Mouse (Mus musculus) T-helper 1 cell (primary cell): ENCODE data around the gene Syce2.

Experiments
- in situ Hi-C: fragments of 300-600 bp; cut with MboI, MseI; formaldehyde crosslinking; loops from one replicate; pipeline ENCODE4 v1.15.1; 2025; ENCODE audit warnings: high pct_unique_total_duplicates

Syce2 gene

DNA sequence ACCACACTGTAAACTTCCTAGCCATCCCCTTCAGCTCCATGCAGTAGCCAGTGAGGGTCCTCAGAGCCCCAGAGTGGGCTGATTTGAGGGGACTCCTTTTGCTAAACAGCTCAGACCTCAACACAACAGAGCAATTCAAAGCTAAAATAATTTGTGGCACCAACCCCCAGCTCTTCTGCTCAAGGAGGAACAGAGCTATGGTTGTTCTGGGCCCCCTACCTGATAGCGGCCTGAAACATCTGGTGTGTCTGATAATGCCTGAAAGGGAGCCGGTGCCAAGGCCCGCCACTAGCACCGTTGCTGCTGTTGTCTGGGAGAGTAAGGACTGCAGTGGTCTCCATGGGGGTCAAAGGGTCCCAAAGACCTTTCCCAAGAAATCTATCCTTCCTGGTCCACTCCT is 29.2 kb downstream of the Syce2 start:
- in situ Hi-C loops: no loop called here

DNA sequence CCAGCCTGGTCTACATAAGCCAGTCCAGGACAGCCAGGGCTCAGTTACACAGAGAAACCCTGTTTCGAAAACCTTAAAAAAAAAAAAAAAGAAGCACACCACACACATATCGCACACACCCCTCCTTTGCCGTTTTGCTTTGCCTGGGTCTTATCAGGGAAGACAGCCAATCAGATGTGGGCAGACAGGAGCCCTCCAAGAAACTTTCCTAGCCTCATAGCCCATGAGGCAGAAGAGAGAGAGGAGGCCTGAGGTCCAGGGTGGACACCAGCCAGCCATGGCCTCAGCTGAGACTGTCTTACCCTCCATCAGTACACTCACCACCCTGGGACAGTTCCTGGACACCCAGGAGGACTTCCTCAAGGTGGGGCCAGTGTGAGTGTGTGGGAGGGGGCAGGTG is 29.8 kb downstream of the Syce2 start, which contains the start of gene Klf1:
TSS of gene Klf1 (plus strand) at position 177 of the 400 bp plus-strand sequence.
- in situ Hi-C loops: no loop called here

DNA sequence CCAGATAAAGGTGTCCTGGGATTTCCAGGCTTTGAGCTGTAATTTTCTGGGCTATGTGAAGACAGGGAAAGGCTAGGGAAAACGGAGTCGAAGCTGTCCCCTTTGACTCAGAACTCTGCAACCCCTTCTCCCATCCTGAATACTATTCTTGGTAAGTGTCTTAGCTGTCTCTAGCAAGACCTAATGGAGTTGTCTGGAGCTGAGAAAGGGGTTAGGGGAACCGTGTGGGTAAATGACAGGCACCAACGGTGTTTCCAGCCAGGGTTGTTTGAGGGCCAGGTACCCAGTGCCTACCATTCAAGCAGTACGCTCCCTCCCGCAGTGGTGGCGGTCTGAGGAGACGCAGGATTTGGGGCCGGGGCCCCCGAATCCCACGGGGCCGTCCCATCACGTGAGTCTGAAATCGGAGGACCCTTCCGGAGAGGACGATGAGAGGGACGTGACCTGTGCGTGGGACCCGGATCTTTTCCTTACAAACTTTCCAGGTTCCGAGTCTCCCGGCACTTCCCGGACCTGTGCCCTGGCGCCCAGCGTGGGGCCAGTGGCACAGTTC is 30.5 kb downstream of the Syce2 start:
- in situ Hi-C loops: no loop called here

DNA sequence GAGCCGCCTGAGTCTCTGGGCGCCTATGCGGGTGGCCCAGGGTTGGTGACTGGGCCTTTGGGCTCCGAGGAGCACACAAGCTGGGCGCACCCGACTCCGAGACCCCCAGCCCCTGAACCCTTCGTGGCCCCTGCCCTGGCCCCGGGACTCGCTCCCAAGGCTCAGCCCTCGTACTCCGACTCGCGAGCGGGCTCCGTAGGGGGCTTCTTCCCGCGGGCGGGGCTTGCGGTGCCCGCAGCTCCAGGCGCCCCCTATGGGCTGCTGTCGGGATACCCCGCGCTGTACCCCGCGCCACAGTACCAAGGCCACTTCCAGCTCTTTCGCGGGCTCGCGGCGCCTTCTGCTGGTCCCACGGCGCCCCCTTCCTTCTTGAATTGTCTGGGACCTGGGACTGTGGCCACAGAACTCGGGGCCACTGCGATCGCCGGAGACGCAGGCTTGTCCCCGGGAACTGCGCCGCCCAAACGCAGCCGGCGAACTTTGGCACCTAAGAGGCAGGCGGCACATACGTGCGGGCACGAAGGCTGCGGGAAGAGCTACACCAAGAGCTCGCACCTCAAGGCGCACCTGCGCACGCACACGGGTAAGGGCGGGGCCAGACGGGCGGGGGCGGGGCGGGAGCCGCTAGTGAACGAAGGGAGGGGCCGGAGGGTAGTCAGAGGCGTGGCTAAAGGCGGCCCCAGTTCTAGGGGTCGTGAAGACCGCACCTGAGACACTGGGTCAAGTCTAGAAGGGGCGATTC is 31.2 kb downstream of the Syce2 start:
- in situ Hi-C loops: no loop called here

DNA sequence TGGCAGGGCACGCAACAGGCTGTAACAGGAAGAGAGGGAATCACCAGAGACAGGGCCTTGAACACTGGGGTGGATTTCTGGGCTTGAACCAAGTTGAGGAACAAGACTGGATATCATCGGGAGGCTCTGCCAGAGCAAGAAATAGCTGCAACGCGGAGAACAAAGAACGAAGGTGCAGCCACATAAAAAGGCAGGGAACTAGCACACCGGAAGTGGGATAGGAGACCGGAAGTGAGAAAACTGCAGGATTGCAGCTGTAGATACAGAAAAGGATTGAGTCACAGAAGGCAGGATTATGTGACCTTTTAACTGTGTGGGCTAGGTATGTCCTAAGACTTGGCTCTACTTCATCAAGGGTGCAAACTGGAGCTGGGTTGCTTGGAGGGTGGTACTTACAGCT is 32.4 kb downstream of the Syce2 start:
- in situ Hi-C loops: no loop called here

DNA sequence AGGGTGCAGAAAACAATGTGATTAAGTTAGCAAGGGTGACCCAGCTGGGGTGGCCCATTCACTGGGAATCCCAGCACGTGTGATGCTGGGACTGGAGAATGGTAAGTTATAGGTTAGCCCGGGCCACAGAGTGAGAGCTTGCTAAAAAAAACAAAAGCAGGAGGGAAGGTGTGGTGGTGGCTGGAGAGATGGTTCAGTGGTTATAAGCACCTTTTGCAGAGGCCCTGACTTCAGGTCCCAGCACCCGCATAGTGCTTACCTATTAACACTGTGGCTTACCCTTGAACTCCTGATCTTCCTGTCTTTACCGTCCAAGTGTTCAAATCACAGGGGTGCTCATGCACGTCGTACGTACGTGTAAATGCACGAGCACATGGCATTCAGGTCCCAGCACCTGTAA is 35.1 kb downstream of the Syce2 start:
- in situ Hi-C loops: loop anchor here (5.0 kb wide), 1 partner anchor 35 kb away; the partner anchor contains the start of gene Syce2

DNA sequence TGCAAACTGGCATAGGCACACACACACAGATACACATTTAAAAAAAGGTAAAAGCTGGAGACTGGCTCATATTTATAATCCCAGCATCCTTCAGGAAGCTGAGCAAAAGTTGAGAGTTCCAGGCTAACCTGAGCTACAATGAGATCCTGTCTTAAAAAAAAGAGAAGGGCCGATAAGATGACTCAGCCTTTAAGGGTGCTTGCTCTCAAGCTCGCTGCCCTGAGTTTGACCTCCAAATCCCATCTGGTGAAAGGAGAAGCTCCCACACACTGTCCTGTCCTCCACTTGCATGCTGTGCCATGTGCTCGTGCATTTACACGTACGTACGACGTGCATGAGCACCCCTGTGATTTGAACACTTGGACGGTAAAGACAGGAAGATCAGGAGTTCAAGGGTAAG is 35.6 kb downstream of the Syce2 start:
- in situ Hi-C loops: loop anchor here (5.0 kb wide), 1 partner anchor 35 kb away; the partner anchor contains the start of gene Syce2

DNA sequence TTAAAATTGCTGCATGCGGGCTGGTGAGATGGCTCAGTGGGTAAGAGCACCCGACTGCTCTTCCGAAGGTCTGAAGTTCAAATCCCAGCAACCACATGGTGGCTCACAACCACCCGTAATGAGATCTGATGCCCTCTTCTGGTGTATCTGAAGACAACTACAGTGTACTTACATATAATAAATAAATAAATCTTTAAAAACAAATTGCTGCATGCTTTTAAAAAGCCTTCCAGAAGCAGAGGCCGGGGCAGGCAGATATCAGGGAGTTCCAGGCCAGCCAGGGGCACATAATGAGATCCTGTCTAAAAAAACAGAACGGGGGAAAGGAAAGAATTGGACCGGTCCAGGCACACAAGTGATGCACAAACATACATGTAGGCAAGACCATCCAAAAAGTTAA is 36.1 kb downstream of the Syce2 start:
- in situ Hi-C loops: loop anchor here (5.0 kb wide), 1 partner anchor 36 kb away; the partner anchor contains the start of gene Syce2

DNA sequence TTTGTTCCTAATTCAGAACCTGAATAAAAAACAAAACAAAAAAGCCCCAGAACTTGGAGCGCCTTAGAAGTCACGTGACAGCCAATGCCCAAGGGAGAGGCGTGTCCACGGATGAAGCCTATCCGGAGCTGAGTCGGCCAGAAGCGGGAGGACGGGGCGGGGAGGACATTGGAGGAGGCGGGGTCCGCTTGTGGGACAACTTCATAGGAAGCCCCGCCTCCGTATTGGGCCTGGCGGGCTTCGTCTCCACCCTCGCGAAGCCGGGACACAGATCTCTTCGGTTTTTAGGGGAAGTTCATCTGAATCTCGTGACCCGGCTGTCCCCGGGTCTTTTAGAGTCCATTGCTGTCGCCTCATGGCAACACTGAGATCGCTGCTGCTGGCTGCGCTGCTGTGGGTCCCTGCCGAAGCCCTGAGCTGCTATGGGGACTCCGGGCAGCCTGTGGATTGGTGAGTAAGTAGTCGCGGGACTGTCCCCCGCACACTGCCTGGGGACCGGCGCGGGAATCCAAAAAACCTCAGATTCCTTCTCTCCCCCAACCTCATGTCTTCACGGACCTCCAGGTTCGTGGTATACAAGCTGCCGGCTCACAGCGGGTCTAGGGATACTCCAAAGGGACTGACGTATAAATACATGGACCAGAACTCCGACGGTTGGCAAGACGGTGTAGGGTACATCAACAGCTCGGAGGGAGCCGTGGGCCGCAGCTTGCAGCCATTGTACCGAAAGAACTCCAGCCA is 36.7 kb downstream of the Syce2 start, which contains the start of gene Dnase2a:
TSS of gene Dnase2a (plus strand) at position 140 of the 741 bp plus-strand sequence.
- in situ Hi-C loops: loop anchor here (5.0 kb wide), 1 partner anchor 36 kb away; the partner anchor contains the start of gene Syce2

DNA sequence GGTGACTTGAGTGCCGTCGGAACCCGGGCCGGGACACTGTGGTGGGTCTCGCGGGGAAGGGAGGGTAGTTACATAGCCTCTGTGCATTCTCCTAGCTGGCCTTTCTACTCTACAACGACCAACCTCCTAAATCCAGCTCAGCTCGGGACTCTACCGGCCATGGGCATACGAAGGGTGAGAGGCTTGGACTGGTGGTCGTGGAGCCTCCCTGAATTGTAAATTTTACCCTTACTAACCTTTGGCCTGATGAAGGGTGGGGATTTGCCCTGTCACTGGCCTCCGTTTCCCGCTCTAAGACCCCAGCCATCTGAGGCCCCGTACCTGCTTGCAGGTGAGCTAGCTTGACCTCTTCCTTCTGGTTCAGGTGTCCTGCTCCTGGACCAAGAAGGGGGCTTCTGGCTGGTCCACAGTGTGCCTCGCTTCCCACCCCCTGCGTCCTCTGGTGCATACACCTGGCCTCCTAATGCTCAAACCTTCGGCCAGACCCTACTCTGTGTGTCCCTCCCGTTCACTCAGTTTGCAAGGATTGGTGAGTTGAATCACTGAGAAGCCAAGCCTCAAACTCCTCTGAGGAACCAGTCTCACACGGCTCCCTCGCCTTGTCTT is 37.4 kb downstream of the Syce2 start:
- in situ Hi-C loops: loop anchor here (5.0 kb wide), 1 partner anchor 37 kb away; the partner anchor contains the start of gene Syce2

DNA sequence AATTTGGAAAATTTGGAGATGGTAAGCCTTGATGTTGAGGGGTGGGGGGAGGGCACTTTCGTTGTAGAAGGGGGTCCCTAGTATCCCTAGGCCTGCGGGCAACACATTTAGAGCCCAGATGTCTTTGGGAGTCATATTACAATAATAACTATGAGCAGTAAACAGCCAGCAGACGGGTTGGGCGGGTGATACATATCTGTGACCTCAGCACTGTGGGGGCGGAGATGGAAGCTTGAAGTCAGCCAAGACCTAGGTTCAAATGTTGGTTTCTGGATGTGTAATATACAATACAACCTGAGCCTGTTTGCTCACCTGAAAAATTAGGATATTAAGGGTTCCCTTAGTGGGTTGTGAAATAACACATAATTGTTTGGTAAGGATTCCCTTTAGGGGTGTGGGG is 38.0 kb downstream of the Syce2 start:
- in situ Hi-C loops: loop anchor here (5.0 kb wide), 1 partner anchor 38 kb away; the partner anchor contains the start of gene Syce2

DNA sequence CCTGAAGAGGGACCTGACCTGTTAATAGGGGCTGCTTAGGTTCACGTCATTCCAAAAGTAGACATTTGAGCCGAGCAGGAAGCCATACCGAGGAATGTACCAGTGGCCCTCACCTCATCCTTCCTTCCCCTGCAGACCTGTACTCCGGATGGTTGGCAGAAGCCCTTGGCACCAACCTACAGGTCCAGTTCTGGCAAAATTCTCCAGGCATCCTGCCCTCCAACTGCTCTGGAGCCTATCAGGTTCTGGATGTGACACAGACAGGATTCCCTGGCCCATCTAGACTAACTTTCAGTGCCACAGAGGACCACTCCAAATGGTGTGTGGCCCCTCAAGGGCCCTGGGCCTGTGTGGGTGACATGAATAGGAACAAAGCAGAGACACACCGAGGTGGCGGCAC is 38.6 kb downstream of the Syce2 start:
- in situ Hi-C loops: no loop called here

DNA sequence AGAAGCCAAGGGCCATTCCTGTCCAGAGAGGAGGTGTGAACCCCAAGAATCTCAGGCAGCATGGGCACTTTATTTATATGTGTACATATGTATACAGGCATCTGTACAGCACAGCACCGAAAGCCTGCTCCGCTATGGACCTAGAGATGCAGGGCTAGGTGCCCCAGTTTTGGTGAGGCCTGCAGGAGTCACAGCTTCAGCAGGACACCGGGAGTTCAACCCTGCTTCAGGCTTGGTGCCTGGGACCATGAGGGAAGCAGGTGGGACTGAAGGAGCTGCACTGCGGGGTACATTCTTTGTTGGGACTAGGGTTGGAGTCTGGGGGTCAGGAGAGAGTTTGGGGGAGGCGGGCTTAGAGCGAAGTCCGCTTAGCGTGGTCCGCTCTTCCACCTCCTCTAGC is 39.9 kb downstream of the Syce2 start:
- in situ Hi-C loops: no loop called here

DNA sequence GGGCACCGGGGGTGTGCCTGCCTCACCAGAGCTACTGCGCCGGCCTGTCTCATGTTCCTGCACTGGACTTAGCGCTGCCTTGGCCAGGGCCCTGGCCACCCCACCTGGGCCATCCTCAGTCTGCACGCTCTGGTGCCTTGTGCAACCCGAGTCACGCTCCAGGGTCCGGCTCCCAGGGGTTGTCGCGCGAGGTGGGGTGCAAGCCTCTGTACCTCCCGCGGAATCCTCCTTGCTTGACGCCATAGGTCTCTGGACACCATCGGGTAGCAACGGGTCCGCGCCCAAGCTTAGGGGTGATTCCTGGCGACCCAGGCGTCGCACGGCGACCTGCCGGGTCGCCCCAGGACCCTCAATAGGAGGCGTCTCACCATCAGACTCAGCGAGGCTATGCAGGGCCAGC is 40.5 kb downstream of the Syce2 start:
- in situ Hi-C loops: no loop called here

DNA sequence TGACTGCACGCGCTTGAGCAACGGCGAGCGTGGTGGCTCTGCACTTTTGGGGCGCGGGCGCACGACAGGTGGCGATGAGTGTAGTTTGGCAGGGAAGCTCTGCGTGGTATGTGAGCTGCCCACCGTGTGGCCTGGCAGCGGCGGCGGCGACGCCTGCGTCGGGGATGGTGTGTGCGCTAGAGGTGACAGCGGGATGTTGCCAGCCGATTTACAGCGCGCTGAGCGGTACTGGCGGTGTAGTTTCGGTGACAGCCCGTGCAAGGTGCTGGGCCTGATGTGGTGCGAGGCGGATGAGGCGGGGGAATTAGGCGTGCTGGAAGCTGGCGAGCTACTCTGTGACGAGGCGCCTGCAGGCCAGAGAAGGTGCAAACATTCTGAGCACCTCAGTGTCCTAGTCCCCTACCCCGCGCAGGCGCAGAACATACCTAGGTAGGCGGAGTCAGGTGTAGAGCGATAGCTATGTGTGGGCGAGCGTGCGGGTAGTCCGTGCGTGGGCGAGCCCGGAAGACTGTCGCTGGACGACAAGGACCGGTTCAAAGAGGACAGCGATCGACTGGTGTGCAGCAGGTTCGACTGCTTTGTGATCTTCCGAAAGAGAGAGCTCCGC is 41.1 kb downstream of the Syce2 start:
- in situ Hi-C loops: no loop called here

DNA sequence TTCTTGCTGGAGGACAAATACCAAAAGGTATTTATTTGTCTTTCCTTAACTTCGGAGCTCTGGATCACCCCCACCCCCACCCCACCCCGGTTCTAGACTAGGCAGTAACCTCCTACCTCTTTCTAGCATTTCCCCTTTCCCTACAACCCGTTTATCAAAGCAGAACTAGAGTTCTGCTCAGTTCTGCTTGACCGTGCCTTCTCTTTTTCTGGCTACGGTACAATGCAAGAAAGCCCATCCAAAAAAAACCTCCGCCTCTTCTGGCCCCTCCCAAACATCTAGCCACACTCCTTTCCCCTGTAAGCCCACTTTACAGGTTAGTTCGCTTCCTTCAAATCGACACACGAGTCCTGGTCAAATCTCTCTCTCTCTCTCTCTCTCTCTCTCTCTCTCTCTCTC is 41.6 kb downstream of the Syce2 start:
- in situ Hi-C loops: no loop called here

DNA sequence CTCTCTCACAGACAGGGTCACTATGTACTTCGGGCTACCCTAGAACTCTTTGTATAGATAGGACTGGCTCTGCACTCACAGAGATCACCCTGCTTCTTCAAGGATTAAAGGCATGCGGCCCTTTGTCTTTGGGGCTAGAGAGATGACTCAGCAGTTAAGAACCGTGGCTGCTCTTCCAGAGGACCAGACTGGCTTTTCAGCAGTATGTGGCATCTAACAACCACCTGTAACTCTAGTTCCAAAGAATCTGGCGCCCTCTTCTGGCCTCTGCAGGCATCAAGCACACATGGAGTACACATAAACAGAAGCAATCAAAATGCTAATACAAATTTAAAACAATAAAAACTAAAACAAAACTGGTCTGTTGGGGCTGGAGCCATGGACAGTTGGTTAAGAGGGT is 42.0 kb downstream of the Syce2 start:
- in situ Hi-C loops: no loop called here

DNA sequence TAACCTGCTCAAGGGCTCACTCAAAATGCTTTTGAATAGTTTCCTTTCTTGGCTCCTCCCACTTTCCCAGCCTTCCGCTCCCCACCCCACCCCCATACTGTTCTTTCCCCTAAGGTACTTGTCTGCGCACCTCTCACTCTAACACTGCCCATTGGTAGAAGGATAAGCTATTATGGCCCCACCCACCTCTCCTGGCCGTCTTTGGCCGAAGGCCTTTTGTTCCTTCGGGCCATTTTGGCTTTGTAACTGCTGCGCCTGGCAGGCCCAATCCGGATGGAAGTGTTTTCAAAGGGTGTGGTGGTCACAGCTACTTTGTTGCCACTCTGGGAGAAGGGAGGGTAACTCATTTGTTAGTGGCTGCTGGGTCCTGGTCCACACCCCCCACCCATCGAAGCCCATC is 43.4 kb downstream of the Syce2 start:
- in situ Hi-C loops: no loop called here

DNA sequence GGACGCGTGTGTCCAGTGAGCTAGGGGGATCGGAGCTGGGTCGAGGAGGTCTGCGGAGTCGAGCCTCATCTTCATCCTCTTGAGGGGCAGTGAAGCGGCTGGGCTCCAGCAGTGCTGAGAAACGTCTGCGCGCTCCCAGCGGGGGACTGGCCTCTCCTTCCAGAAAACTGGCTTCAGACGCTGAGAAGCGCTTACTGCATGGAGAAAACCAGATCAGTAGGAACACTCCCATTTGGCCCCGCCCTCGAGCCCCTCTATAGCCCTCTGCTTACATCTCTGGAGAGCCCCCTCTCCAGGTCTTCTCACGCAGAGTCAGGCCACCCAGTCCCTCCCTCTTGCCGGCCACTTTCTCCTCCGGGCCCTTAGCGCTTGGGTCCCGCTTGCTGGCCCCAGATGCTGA is 45.9 kb downstream of the Syce2 start:
- in situ Hi-C loops: no loop called here

DNA sequence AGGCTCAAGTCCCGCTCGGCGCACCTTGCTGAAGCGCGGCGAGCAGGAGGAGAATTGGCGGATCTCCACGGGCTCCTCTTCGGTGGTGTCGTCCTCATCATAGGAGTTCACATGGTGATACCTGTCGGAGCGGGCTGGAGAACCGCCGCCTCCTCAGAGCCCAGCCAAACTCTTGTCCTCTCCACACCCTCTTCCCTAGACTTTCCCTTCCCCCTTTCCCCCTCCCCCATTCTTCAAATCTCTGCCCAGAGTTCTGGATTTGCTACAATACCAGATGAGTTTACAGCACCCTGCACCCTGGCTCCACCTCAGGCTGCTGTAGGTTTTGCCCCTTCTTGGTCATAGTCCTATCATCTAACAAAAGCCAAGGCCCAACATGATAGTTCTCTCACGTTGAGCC is 46.7 kb downstream of the Syce2 start:
- in situ Hi-C loops: no loop called here

DNA sequence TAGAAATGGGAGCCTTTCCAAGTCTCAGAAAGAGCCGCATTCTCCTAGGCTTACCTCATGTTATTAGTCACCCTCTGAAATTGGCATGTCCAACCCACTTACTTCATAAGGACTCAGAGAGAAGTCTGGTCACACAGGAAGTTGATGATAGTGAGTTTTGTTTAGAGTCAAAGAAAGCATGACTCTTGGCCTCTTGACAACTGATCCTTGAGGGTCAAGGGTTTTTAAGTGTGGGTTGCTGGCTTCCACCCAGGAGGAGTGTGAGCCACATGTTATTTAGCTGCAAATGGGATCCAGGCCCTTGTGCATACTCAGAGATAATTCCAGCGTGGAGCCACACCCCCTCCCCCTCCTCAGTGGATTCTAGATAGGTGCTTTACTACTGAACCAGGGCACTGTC is 49.7 kb downstream of the Syce2 start:
- in situ Hi-C loops: no loop called here

DNA sequence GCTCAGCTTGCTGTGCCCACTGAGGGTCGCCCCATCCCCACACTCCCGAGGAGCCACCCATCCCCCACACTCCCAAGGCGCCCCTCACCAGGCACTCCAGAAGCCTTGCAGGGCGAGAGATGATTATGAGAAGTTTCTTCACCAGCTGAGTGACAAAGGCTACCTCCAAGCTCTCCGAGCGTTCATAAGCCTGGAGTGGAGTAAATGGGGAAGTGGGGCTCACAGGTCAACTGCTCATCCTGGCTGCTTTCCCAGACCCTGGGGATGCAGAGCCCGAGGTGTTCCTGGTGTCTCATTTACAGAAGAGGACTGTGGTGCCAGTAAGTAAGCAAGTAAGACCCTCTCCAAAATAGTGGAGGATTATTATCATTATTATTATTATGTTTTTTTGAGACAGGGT is 53.6 kb downstream of the Syce2 start:
- in situ Hi-C loops: no loop called here
